Mouse (Mus musculus) embryonic facial prominence, embryonic 10.5 days (tissue): ENCODE data around the gene Cacng6. TPM values are rescaled to one million over a fixed set of nuclear protein-coding genes. Genes with fewer than 3 reads are reported as not detected.
"Not testable (repeated sequence)": the region's sequence is repeated elsewhere in the genome, so short reads cannot be mapped to it uniquely, and the experiment has no call there.

Experiments used
- DNase-seq: peaks from one replicate; pipeline ENCODE4 v3.0.0-alpha.2; 2017; ENCODE audit warnings: low spot score
- H3K27ac ChIP-seq: fragments of 300-500 bp; sonication (generic); replicated peaks from 2 replicates; pipeline ENCODE4 v1.5.1; 2016; ENCODE audit warnings: mild to moderate bottlenecking
- H3K27me3 ChIP-seq: fragments of 300-500 bp; sonication (generic); replicated peaks from 2 replicates; pipeline ENCODE4 v1.6.1; 2016; ENCODE audit warnings: low read depth, mild to moderate bottlenecking; ENCODE audit not compliant: poor library complexity, severe bottlenecking
- H3K36me3 ChIP-seq: fragments of 300-500 bp; sonication (generic); replicated peaks from 2 replicates; pipeline ENCODE4 v1.6.1; 2016; ENCODE audit warnings: mild to moderate bottlenecking, moderate library complexity
- H3K4me1 ChIP-seq: fragments of 300-500 bp; sonication (generic); 2 replicates; pipeline ENCODE4 v1.6.1; 2016
- H3K4me3 ChIP-seq: fragments of 300-500 bp; sonication (generic); 2 replicates; pipeline ENCODE4 v1.5.1; 2016; ENCODE audit warnings: mild to moderate bottlenecking, moderate library complexity
- H3K9me3 ChIP-seq: fragments of 300-500 bp; sonication (generic); 2 replicates; pipeline ENCODE4 v1.6.1; 2016; ENCODE audit warnings: mild to moderate bottlenecking
- WGBS: fragments of 180-500 bp; shearing (Covaris S2); methylation state at CpG from one replicate; pipeline ENCODE4 v1.1.7; 2016; 5-methylcytosine and 5-hydroxymethylcytosine counted together
- polyA plus RNA-seq: library from polyadenylated mRNA; unstranded; fragments of >200 nt; fragmentation: Nextera tagmentation; extraction: Ambion mirVana; gene quantifications from 2 replicates; pipeline ENCODE4 v1.2.1, GENCODE M21; 2016

Gene Cacng6
- polyA plus RNA-seq, 1 experiment from 2014 or later: 0.29 TPM

GRCm38 (mm10) chr7:3397797-3398196, 26.2 kb upstream of the Cacng6 start:
- Histone ChIP-seq H3K27me3 (no peaks in the 10 kb centered on the region), H3K36me3 (peaks cover 25% of the 10 kb centered on the region), H3K27ac (no peak overlapping the region), H3K4me1 (peaks cover 9% of the 10 kb centered on the region; the same call in 1 of the 2 replicates), H3K4me3 (no peak overlapping the region), H3K9me3 (no peaks in the 10 kb centered on the region)
- no peak for DNase-seq
- WGBS: 50% methylated on average over 7 of the region's 7 CpGs

GRCm38 (mm10) chr7:3398363-3398762, 25.6 kb upstream of the Cacng6 start:
- not testable (repeated sequence) for H3K27ac ChIP-seq, H3K27me3 ChIP-seq, H3K9me3 ChIP-seq, H3K4me3 ChIP-seq, DNase-seq, H3K4me1 ChIP-seq
- 89% methylated on average over 8 of the region's 8 CpGs for WGBS
- peaks cover 25% of the 10 kb centered on the region for H3K36me3 ChIP-seq

- no peaks in the 10 kb centered on the region for H3K9me3 ChIP-seq
- no peak for DNase-seq
- no peak overlapping the region for H3K27ac ChIP-seq
- no peaks in the 10 kb centered on the region for H3K27me3 ChIP-seq
- peaks cover 9% of the 10 kb centered on the region; the same call in 1 of the 2 replicates for H3K4me1 ChIP-seq
- no peak overlapping the region for H3K4me3 ChIP-seq
- peaks cover 13% of the 10 kb centered on the region for H3K36me3 ChIP-seq
These were observed 24.1 kb upstream of the Cacng6 start for GRCm38 (mm10) chr7:3399937-3400336.

- no peak overlapping the region for H3K27ac ChIP-seq
- H3K36me3 ChIP-seq: no peaks in the 10 kb centered on the region
- no peak overlapping the region for H3K4me3 ChIP-seq
- no peaks in the 10 kb centered on the region for H3K9me3 ChIP-seq
- peaks cover 50% of the 10 kb centered on the region for H3K27me3 ChIP-seq
- 69% methylated on average over 11 of the region's 11 CpGs for WGBS
- DNase-seq: no peak
- H3K4me1 ChIP-seq: peaks cover 20% of the 10 kb centered on the region
These were observed 14.1 kb upstream of the Cacng6 start for GRCm38 (mm10) chr7:3409729-3410520.

- peak; percentile 84 for DNase-seq
- Histone ChIP-seq H3K36me3 (no peaks in the 10 kb centered on the region), H3K9me3 (no peaks in the 10 kb centered on the region), H3K4me1 (peaks cover 29% of the 10 kb centered on the region), H3K27ac (peak overlapping the region; percentile 41; the same call in 1 of the 2 replicates), H3K4me3 (peak overlapping the region; percentile 58), H3K27me3 (peaks cover 64% of the 10 kb centered on the region)
- WGBS: under 1% methylated on average over 33 of the region's 33 CpGs
These were observed 12.6 kb upstream of the Cacng6 start for GRCm38 (mm10) chr7:3411160-3411941.

GRCm38 (mm10) chr7:3412036-3412435, 12.0 kb upstream of the Cacng6 start:
- Histone ChIP-seq H3K27ac (peak overlapping the region; percentile 59), H3K9me3 (no peaks in the 10 kb centered on the region), H3K27me3 (peaks cover 71% of the 10 kb centered on the region), H3K36me3 (no peaks in the 10 kb centered on the region), H3K4me3 (peak overlapping the region; percentile 58), H3K4me1 (peaks cover 29% of the 10 kb centered on the region)
- 2% methylated on average over 20 of the region's 20 CpGs for whole genome bisulfite sequencing
- peak; percentile 61 for DNase-seq

- 1% methylated on average over 47 of the region's 47 CpGs for WGBS
- Histone ChIP-seq H3K36me3 (no peaks in the 10 kb centered on the region), H3K4me3 (peak overlapping the region; percentile 63), H3K27ac (peak overlapping the region; percentile 57; the same call in 1 of the 2 replicates), H3K27me3 (peaks cover 92% of the 10 kb centered on the region), H3K4me1 (peaks cover 29% of the 10 kb centered on the region), H3K9me3 (no peaks in the 10 kb centered on the region)
- peak; percentile 64 for DNase-seq
These were observed 9.1 kb upstream of the Cacng6 start for GRCm38 (mm10) chr7:3414888-3415287.

GRCm38 (mm10) chr7:3415378-3415777, 8.6 kb upstream of the Cacng6 start:
- Histone ChIP-seq H3K9me3 (no peaks in the 10 kb centered on the region), H3K4me3 (peak overlapping the region; percentile 63), H3K27me3 (peaks cover 93% of the 10 kb centered on the region), H3K27ac (peak overlapping the region; percentile 57; the same call in 1 of the 2 replicates), H3K4me1 (peaks cover 29% of the 10 kb centered on the region), H3K36me3 (no peaks in the 10 kb centered on the region)
- DNase-seq: peak; percentile 53
- WGBS: under 1% methylated on average over 60 of the region's 60 CpGs

GRCm38 (mm10) chr7:3419941-3420340, 4.1 kb upstream of the Cacng6 start:
- no peaks in the 10 kb centered on the region for H3K9me3 ChIP-seq
- DNase-seq: no peak
- WGBS: 33% methylated on average over 6 of the region's 6 CpGs
- H3K27ac ChIP-seq: no peak overlapping the region
- H3K36me3 ChIP-seq: no peaks in the 10 kb centered on the region
- peaks cover 32% of the 10 kb centered on the region for H3K4me1 ChIP-seq
- H3K27me3 ChIP-seq: peaks cover 98% of the 10 kb centered on the region
- H3K4me3 ChIP-seq: no peak overlapping the region

GRCm38 (mm10) chr7:3420466-3420865, 3.5 kb upstream of the Cacng6 start:
- DNase-seq: no peak
- Histone ChIP-seq H3K27me3 (peaks cover 98% of the 10 kb centered on the region), H3K36me3 (no peaks in the 10 kb centered on the region), H3K27ac (no peak overlapping the region), H3K4me1 (peaks cover 27% of the 10 kb centered on the region), H3K4me3 (no peak overlapping the region), H3K9me3 (no peaks in the 10 kb centered on the region)
- WGBS: 62% methylated on average over 5 of the region's 5 CpGs

GRCm38 (mm10) chr7:3421297-3421696, 2.7 kb upstream of the Cacng6 start:
- H3K36me3 ChIP-seq: no peaks in the 10 kb centered on the region
- WGBS: 84% methylated on average over 3 of the region's 3 CpGs
- no peak for DNase-seq
- peaks cover 98% of the 10 kb centered on the region for H3K27me3 ChIP-seq
- no peak overlapping the region for H3K27ac ChIP-seq
- no peaks in the 10 kb centered on the region for H3K9me3 ChIP-seq
- no peak overlapping the region for H3K4me3 ChIP-seq
- H3K4me1 ChIP-seq: peaks cover 23% of the 10 kb centered on the region

- 66% methylated on average over 7 of the region's 7 CpGs for whole genome bisulfite sequencing
- DNase-seq: no peak
These were observed 1.9 kb upstream of the Cacng6 start for GRCm38 (mm10) chr7:3422051-3422450.

More at GRCm38 (mm10) chr7:3422051-3422450, 1.9 kb upstream of the Cacng6 start:
- H3K36me3 ChIP-seq: no peaks in the 10 kb centered on the region
- H3K27me3 ChIP-seq: peaks cover 96% of the 10 kb centered on the region
- H3K27ac ChIP-seq: no peak overlapping the region
- H3K4me3 ChIP-seq: no peak overlapping the region
- peaks cover 23% of the 10 kb centered on the region for H3K4me1 ChIP-seq
- no peaks in the 10 kb centered on the region for H3K9me3 ChIP-seq
